Mouse (Mus musculus): ENCODE results near the gene Rhbdl2. TPM values are rescaled to one million over a fixed set of nuclear protein-coding genes. Genes with fewer than 3 reads are reported as not detected.

Gene Rhbdl2
- total RNA-seq, 1 experiment from 2014 or later: 1.7 TPM

DNA sequence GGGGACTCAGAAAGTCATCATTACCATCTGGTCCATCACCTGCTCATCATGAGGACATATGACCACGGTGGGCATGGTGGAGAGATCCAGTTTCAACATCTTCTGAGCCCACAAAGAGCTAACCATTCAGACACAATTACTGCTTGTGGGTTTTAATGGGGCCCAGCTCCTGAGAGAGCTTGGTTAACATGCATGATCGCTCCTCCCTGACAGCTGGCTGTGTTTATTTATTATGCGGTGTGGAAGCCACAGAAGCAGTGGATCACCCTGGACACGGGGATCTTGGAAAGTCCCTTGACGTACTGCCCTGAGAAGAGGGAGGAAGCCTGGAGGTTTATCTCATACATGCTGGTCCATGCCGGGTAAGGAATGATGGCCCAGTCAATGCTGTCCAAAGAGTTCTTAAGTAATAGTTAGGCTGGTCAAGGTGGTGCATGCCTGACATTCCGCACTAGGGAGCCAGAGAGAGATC, 26.4 kb downstream of the Rhbdl2 start:
- no peak for DNase-seq

DNA sequence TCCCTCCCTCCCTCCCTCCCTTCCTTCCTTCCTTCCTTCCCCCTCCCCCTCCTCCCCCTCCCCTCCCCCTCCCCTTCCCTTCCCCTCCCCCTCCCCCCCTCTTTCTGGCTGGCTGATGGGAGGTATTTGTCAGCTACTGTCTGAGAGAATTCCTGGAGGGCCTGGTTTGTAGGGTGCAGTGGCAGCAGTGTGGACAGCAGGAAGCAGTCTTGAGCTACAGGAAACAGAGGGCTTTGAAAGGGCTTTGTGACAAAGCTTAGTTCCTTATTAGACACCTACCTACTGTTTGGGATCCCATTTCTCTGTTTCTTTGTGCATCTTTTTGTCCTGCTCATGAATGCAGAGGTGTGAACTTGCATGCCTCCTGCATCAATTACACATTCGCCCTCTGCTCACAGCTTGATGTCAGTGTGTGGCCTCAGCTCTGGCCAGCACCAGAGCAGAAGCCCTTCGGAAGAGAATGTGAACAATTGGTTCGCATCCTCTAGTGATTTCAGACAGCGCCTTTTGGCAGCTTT, 31.5 kb downstream of the Rhbdl2 start:
- DNase-seq: peak; percentile 47

DNA sequence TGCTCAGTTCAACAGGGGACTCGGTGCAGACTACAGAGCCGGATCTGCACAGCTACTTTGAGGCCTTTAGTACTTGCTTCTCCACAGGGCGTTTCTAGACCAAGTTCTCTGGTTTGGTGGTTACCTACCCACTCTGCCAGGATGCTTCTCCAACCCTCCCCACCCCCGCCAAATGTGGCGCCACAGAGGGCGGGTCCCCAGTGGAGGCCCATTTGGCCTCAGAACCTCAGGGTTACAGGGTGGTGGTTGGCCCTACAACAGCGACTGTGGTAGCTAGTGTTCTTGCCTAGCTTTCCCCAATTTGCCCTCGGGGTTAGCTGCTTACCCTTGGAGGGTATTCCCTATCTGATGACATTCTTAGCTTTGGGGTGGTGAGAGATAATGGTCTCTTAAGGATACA, 54.5 kb downstream of the Rhbdl2 start:
- no peak for DNase-seq

DNA sequence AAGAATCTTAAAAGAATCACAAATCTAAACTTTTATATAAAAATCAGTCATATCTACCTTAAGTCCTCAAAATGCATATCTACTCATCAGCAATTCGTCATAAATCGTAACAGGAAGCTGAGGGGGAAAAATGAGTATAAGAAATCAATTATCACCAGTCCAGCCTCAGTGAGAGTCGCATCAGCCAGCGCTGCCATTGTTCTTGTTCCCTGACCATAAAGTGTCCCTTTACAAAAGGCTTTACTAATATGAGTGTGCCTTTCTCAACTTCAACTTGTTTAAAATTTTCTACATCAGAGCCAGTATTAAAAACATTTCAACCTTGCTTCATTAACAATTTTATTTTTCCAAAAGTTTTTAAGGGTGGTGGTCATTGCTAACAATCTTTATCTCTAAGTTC, 69.2 kb downstream of the Rhbdl2 start:
- DNase-seq: no peak

DNA sequence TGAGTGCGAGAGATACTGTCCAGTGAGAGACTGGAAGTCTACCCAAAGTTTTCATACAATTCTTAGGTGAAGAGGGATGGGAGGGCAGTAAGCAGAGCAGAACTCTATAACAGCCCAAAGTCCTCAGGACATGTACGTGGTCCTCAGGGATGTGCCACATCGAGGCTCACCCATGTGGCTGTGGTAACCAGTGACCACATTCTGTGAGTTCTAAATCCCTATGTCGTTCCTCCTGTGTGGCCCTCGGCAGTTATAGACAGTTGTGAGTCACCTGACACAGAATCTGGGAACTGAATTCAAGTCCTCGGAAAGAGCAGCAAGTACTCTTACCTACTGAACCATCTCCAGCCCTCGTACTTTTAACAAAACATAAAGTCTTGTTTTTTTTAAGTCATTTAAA, 70.4 kb downstream of the Rhbdl2 start:
- no peak for DNase-seq

DNA sequence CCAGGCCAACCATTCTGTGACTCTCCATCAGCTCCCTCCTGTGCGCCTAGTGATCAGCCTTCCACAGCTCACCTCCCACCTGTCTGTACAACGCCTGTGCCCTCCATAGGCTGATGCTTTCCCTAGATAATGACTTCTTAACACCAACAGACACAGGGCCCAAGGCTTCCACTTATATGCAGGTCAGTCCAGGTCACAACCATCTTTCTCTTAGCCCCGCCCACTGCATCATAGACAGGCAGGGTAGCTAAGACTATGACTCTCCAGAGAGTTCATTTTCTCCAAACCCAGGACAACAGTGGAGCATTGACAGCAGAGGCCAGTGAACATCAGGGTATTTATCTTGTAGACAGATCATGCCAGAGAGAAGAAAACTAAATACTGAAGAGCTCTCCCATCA, 71.7 kb downstream of the Rhbdl2 start, which contains the start of gene 4933427I04Rik:
4933427I04Rik (plus strand) TSS at position 301 of the 400 bp plus-strand sequence.
- no peak for DNase-seq

DNA sequence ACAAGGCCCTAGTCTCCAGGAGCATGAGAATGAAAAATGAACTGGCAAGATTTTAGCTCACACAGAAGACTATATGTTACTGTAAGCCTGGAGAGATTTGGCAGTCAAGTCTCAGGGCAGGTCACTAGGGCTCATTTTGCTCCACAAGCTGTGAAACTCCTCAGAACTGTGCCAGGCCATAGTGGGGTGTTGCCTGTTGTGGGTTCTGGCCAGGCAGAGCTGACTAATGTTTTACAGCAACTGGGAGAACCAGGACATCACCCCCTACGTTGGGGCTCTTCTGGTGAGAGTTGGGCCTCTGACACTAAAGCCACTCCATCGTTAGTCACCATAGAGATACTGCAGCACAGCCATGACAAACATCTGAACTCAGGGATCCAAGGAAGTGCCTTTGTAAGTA, 72.1 kb downstream of the Rhbdl2 start:
- DNase-seq: no peak

DNA sequence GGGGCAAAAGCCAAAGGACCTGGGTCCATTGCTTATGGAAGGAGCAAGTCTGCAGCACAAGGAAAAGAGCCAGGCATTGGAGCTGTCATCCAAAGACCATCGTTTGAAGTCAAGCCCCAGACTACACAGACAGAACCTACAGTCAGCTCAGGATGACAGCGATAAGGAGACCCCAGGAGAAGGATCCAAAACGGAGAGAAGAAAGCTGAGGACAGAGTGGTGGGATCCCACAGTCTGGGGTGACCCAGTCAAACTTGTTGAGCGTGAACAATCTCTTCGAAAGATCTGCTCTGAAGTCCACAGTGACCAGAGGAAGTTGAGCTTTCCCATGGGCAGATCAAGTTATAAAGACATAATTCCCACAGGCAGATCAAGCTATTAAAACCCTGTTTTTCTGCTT, 72.9 kb downstream of the Rhbdl2 start:
- DNase-seq: no peak

Other genes with a start within 250 kb of the Rhbdl2 start
- gene Macf1, start 103.5 kb upstream of the Rhbdl2 start, total RNA-seq (2021): 193 and 200 TPM in 2 replicates
- gene Ndufs5, start 69.7 kb upstream of the Rhbdl2 start, total RNA-seq (2021): 317 and 335 TPM in 2 replicates
- gene Akirin1, start 37.5 kb upstream of the Rhbdl2 start, total RNA-seq (2021): 60.3 and 66.4 TPM in 2 replicates
- gene 4933427I04Rik, start 71.8 kb downstream of the Rhbdl2 start, total RNA-seq (2021): not detected in 2 replicates
- 44.8 and 45.6 TPM in 2 replicates for gene Mycbp, start 117.0 kb downstream of the Rhbdl2 start, total RNA-seq (2021)
- gene Rragc, start 129.6 kb downstream of the Rhbdl2 start, total RNA-seq (2021): 80.1 and 83.2 TPM in 2 replicates
- not detected in 2 replicates for gene 4930535I16Rik, start 130.1 kb downstream of the Rhbdl2 start, total RNA-seq (2021)

Measured in adrenal gland, postnatal 14 days (tissue).